In genomic region chr11:46052105-46052659, GRCm38 (mm10) we compare ENCODE assay signal across 8 mouse cellular contexts. TPM values are rescaled to one million over a fixed set of nuclear protein-coding genes. Genes with fewer than 3 reads are reported as not detected.
A peak's percentile ranks its signal among the peaks of the same experiment; 100 is the strongest.
DNase-seq lines count a peak whose midpoint lies in the region; ATAC-seq lines count a peak whose summit lies in the region.
"Not testable (repeated sequence)": the region's sequence is repeated elsewhere in the genome, so short reads cannot be mapped to it uniquely, and the experiment has no call there.

TSS of gene Gm12166 (minus strand) at chr11:46052321.

- H3K4me2 ChIP-seq in hindbrain, embryonic 16.5 days (ENCODE audit: low read length): peak within 1 kb of the TSS; percentile 28; the same call in 1 of the 2 replicates
- H3K4me2 ChIP-seq in midbrain, embryonic 14.5 days (ENCODE audit: low read length); stomach, embryonic 15.5 days: not testable (repeated sequence)

- H3K27ac ChIP-seq in hindbrain, embryonic 16.5 days (ENCODE audit: low read depth, low read length); midbrain, embryonic 14.5 days (replicated peaks; ENCODE audit: low read depth, low read length); stomach, embryonic 15.5 days: not testable (repeated sequence)

- H3K36me3 ChIP-seq in hindbrain, embryonic 16.5 days (ENCODE audit: control insufficient read depth, insufficient read depth, low read length); midbrain, embryonic 14.5 days (ENCODE audit: control insufficient read depth, insufficient read depth, low read length); stomach, embryonic 15.5 days: not testable (repeated sequence)

- DNase-seq in B cell, adult 2 months: peak; percentile 75 to 76
- DNase-seq in adrenal gland, adult 18-20 months (ENCODE audit: low spot score in 2 of 2): peak; percentile 53 to 67
- DNase-seq in cerebellum, postnatal 25 days: peak; percentile 64 to 84
- DNase-seq in gonadal fat pad, adult 2 months (ENCODE audit: low read depth): not testable (repeated sequence)
- peak; percentile 40 to 53 for DNase-seq in left cerebral cortex, postnatal 14 days (ENCODE audit: low spot score in 2 of 2)
- peak; percentile 52 for DNase-seq in midbrain, embryonic 14.5 days

- not testable (repeated sequence) for ATAC-seq in hindbrain, embryonic 16.5 days; midbrain, embryonic 14.5 days (ENCODE audit: low FRiP score, low TSS enrichment); stomach, embryonic 15.5 days (ENCODE audit: insufficient read depth, low FRiP score, low read depth)

- not testable (repeated sequence) for H3K9ac ChIP-seq in hindbrain, embryonic 16.5 days (ENCODE audit: low read depth, low read length); midbrain, embryonic 14.5 days (replicated peaks; ENCODE audit: low read length); stomach, embryonic 15.5 days

- intact Hi-C loops in left cerebral cortex, postnatal 14 days (cut with DNase I): loop anchor here (5.0 to 10.0 kb wide), 2 partner anchors 83 to 105 kb away; no protein-coding TSS in a partner anchor

- H3K4me3 ChIP-seq in hindbrain, embryonic 16.5 days (ENCODE audit: low read length); midbrain, embryonic 14.5 days (replicated peaks; ENCODE audit: low read depth, low read length); stomach, embryonic 15.5 days (replicated peaks): not testable (repeated sequence)

- not testable (repeated sequence) for H3K4me1 ChIP-seq in hindbrain, embryonic 16.5 days (ENCODE audit: control insufficient read depth, insufficient read depth, low read depth, low read length); stomach, embryonic 15.5 days
- H3K4me1 ChIP-seq in midbrain, embryonic 14.5 days (ENCODE audit: control insufficient read depth, insufficient read depth, low read length): peaks cover 11% of the 10 kb centered on the region; the same call in 1 of the 2 replicates

- H3K27me3 ChIP-seq in hindbrain, embryonic 16.5 days (replicated peaks; ENCODE audit: control insufficient read depth, insufficient read depth, low read length); midbrain, embryonic 14.5 days (ENCODE audit: control insufficient read depth, insufficient read depth, low read length); stomach, embryonic 15.5 days (replicated peaks): not testable (repeated sequence)

- 19% methylated on average over 19 of the region's 19 CpGs for WGBS in hindbrain, embryonic 16.5 days
- 19% methylated on average over 19 of the region's 19 CpGs for WGBS in midbrain, embryonic 14.5 days
- WGBS in stomach, embryonic 15.5 days: 32% methylated on average over 19 of the region's 19 CpGs

- not testable (repeated sequence) for H3K9me3 ChIP-seq in hindbrain, embryonic 16.5 days (ENCODE audit: control insufficient read depth, low read length); midbrain, embryonic 14.5 days (ENCODE audit: control insufficient read depth, low read length); stomach, embryonic 15.5 days

RNA-seq across cellular contexts. Expression of gene Gm12166, which starts in this region (rescaled TPM):
- total RNA-seq in adrenal gland, adult 18-20 months (2021): 1 to 10 TPM; 3.1 to 3.3 TPM
- 11.5 and 13.8 TPM in 2 replicates for polyA plus RNA-seq in gonadal fat pad, adult 2 months (2012; rRNA removed)
- 5.5 and 13.3 TPM in 2 replicates for polyA plus RNA-seq in hindbrain, embryonic 16.5 days (2015; fragmentation: Nextera tagmentation; extraction: Ambion mirVana)
- total RNA-seq in left cerebral cortex, postnatal 14 days (2021): 1 to 10 TPM; 1.8 to 2.6 TPM
- 5.6 and 6.0 TPM in 2 replicates for polyA plus RNA-seq in midbrain, embryonic 14.5 days (2014; fragmentation: Nextera tagmentation; extraction: Ambion mirVana)
- polyA plus RNA-seq in stomach, embryonic 15.5 days (2015; fragmentation: Nextera tagmentation; extraction: Ambion mirVana): 5.5 and 11.1 TPM in 2 replicates
